Mouse (Mus musculus) neural tube, embryonic 15.5 days (tissue): ENCODE measurements around the gene Sox18. TPM values are rescaled to one million over a fixed set of nuclear protein-coding genes. Genes with fewer than 3 reads are reported as not detected.

Experiments used
- ATAC-seq: fragments of 200-750 bp; cut with Nextera tagmentation; 2 replicates; pipeline ENCODE4 v1.8.0; 2017; ENCODE audit warnings: mild to moderate bottlenecking, moderate TSS enrichment, moderate library complexity; ENCODE audit not compliant: low FRiP score
- H3K27ac ChIP-seq: fragments of 300-500 bp; sonication (generic); replicated peaks from 2 replicates; pipeline ENCODE4 v1.5.1; 2015; ENCODE audit warnings: mild to moderate bottlenecking, inconsistent platforms
- H3K27me3 ChIP-seq: fragments of 300-500 bp; sonication (generic); replicated peaks from 2 replicates; pipeline ENCODE4 v1.6.1; 2015; ENCODE audit warnings: inconsistent platforms
- H3K36me3 ChIP-seq: fragments of 300-500 bp; sonication (generic); 2 replicates; pipeline ENCODE4 v1.6.1; 2015; ENCODE audit warnings: inconsistent platforms
- H3K4me1 ChIP-seq: fragments of 300-500 bp; sonication (generic); 2 replicates; pipeline ENCODE4 v1.6.1; 2015; ENCODE audit warnings: inconsistent platforms
- H3K4me2 ChIP-seq: fragments of 300-500 bp; sonication (generic); 2 replicates; pipeline ENCODE4 v1.6.1; 2015; ENCODE audit warnings: inconsistent platforms, mild to moderate bottlenecking, moderate library complexity
- H3K4me3 ChIP-seq: fragments of 300-500 bp; sonication (generic); replicated peaks from 2 replicates; pipeline ENCODE4 v1.5.1; 2015; ENCODE audit warnings: mild to moderate bottlenecking, inconsistent platforms
- H3K9ac ChIP-seq: fragments of 300-500 bp; sonication (generic); replicated peaks from 2 replicates; pipeline ENCODE4 v1.6.1; 2015; ENCODE audit warnings: mild to moderate bottlenecking, inconsistent platforms
- H3K9me3 ChIP-seq: fragments of 300-500 bp; sonication (generic); replicated peaks from 2 replicates; pipeline ENCODE4 v1.6.1; 2016; ENCODE audit warnings: inconsistent platforms
- WGBS: fragments of 180-500 bp; shearing (Covaris S2); methylation state at CpG from one replicate; pipeline ENCODE4 v1.1.7; 2015; ENCODE audit warnings: mixed read lengths; 5-methylcytosine and 5-hydroxymethylcytosine counted together
- polyA plus RNA-seq: library from polyadenylated mRNA; unstranded; fragments of >200 nt; fragmentation: Nextera tagmentation; extraction: Ambion mirVana; gene quantifications from 2 replicates; pipeline ENCODE4 v1.2.1, GENCODE M21; 2015

The Sox18 gene
- polyA plus RNA-seq, 1 experiment from 2014 or later = 21.0 TPM

GRCm38 (mm10) chr2:181663298-181663630, 8.2 kb downstream of the Sox18 start:
- no peak for ATAC-seq
- H3K9ac ChIP-seq = no peak overlapping the region
- H3K4me1 ChIP-seq = peaks cover 5% of the 10 kb centered on the region; the same call in 1 of the 2 replicates
- no peaks in the 10 kb centered on the region for H3K36me3 ChIP-seq
- H3K27me3 ChIP-seq = peaks cover 7% of the 10 kb centered on the region; the same call in 1 of the 2 replicates
- H3K27ac ChIP-seq = no peak overlapping the region
- no peak overlapping the region for H3K4me3 ChIP-seq
- no peaks in the 10 kb centered on the region for H3K9me3 ChIP-seq
- H3K4me2 ChIP-seq = no peak overlapping the region
- WGBS = 42% methylated on average over 4 of the region's 4 CpGs

GRCm38 (mm10) chr2:181662620-181663297, 8.7 kb downstream of the Sox18 start:
- Histone ChIP-seq H3K4me1 (peaks cover 5% of the 10 kb centered on the region; the same call in 1 of the 2 replicates), H3K4me3 (no peak overlapping the region), H3K36me3 (no peaks in the 10 kb centered on the region), H3K9me3 (no peaks in the 10 kb centered on the region), H3K27me3 (0 out of 2 replicates have a peak, but pooled peaks cover 2% of the 10 kb centered on the region), H3K4me2 (no peak overlapping the region), H3K27ac (no peak overlapping the region), H3K9ac (no peak overlapping the region)
- no peak for ATAC-seq
- WGBS = 87% methylated on average over 3 of the region's 3 CpGs

GRCm38 (mm10) chr2:181659609-181660055, 11.8 kb downstream of the Sox18 start:
- no peaks in the 10 kb centered on the region for H3K9me3 ChIP-seq
- H3K36me3 ChIP-seq = peaks cover 20% of the 10 kb centered on the region
- no peak overlapping the region for H3K9ac ChIP-seq
- peak; percentile 53; the same call in 1 of the 2 replicates for ATAC-seq
- H3K4me3 ChIP-seq = no peak overlapping the region
- H3K4me1 ChIP-seq = peaks cover 7% of the 10 kb centered on the region; the same call in 1 of the 2 replicates
- no peaks in the 10 kb centered on the region for H3K27me3 ChIP-seq
- H3K4me2 ChIP-seq = no peak overlapping the region
- H3K27ac ChIP-seq = no peak overlapping the region
- 11% methylated on average over 9 of the region's 9 CpGs for WGBS

GRCm38 (mm10) chr2:181658930-181659555, 12.4 kb downstream of the Sox18 start:
- peaks cover 23% of the 10 kb centered on the region for H3K36me3 ChIP-seq
- H3K27me3 ChIP-seq = no peaks in the 10 kb centered on the region
- H3K4me2 ChIP-seq = no peak overlapping the region
- ATAC-seq = 0 out of 2 replicates have a peak, but pooled peaks have one; percentile 18
- H3K4me1 ChIP-seq = peaks cover 7% of the 10 kb centered on the region; the same call in 1 of the 2 replicates
- H3K27ac ChIP-seq = no peak overlapping the region
- no peaks in the 10 kb centered on the region for H3K9me3 ChIP-seq
- H3K9ac ChIP-seq = no peak overlapping the region
- WGBS = 36% methylated on average over 17 of the region's 17 CpGs
- no peak overlapping the region for H3K4me3 ChIP-seq

- Histone ChIP-seq H3K4me3 (no peak overlapping the region), H3K4me1 (peaks cover 7% of the 10 kb centered on the region; the same call in 1 of the 2 replicates), H3K9ac (no peak overlapping the region), H3K4me2 (no peak overlapping the region), H3K9me3 (no peaks in the 10 kb centered on the region), H3K27me3 (no peaks in the 10 kb centered on the region), H3K36me3 (peaks cover 28% of the 10 kb centered on the region), H3K27ac (no peak overlapping the region)
- no peak for ATAC-seq
- 83% methylated on average over 7 of the region's 7 CpGs for whole genome bisulfite sequencing
Observed at GRCm38 (mm10) chr2:181658528-181658927, 12.9 kb downstream of the Sox18 start.

GRCm38 (mm10) chr2:181657441-181657840, 14.0 kb downstream of the Sox18 start:
- Histone ChIP-seq H3K9me3 (no peaks in the 10 kb centered on the region), H3K4me3 (no peak overlapping the region), H3K27ac (no peak overlapping the region), H3K27me3 (no peaks in the 10 kb centered on the region), H3K4me2 (no peak overlapping the region), H3K36me3 (peaks cover 39% of the 10 kb centered on the region), H3K4me1 (peaks cover 7% of the 10 kb centered on the region; the same call in 1 of the 2 replicates), H3K9ac (no peak overlapping the region)
- no peak for ATAC-seq
- WGBS = 69% methylated on average over 2 of the region's 2 CpGs

- no peak for ATAC-seq
- Histone ChIP-seq H3K9me3 (no peaks in the 10 kb centered on the region), H3K9ac (no peak within 1 kb of the TSS), H3K4me1 (peaks cover 7% of the 10 kb centered on the region; the same call in 1 of the 2 replicates), H3K4me2 (no peak within 1 kb of the TSS), H3K27ac (no peak within 1 kb of the TSS), H3K36me3 (peaks cover 45% of the 10 kb centered on the region), H3K27me3 (no peaks in the 10 kb centered on the region), H3K4me3 (no peak within 1 kb of the TSS)
- WGBS = 53% methylated on average over 3 of the region's 3 CpGs
Observed at GRCm38 (mm10) chr2:181656734-181657133, 14.7 kb downstream of the Sox18 start, which contains the start of gene Gm29797. Gm29797 (plus strand) TSS chr2:181657034.

GRCm38 (mm10) chr2:181653523-181653922, 17.9 kb downstream of the Sox18 start:
- Histone ChIP-seq H3K9me3 (no peaks in the 10 kb centered on the region), H3K4me3 (no peak overlapping the region), H3K36me3 (peaks cover 71% of the 10 kb centered on the region), H3K27ac (no peak overlapping the region), H3K27me3 (no peaks in the 10 kb centered on the region), H3K4me2 (no peak overlapping the region), H3K9ac (no peak overlapping the region), H3K4me1 (0 out of 2 replicates have a peak, but pooled peaks cover 2% of the 10 kb centered on the region)
- 93% methylated on average over 1 of the region's 1 CpGs for WGBS
- peak; percentile 57 for ATAC-seq

- ATAC-seq = no peak
- Histone ChIP-seq H3K27ac (no peak overlapping the region), H3K36me3 (peaks cover 76% of the 10 kb centered on the region), H3K4me1 (0 out of 2 replicates have a peak, but pooled peaks cover 2% of the 10 kb centered on the region), H3K4me2 (no peak overlapping the region), H3K4me3 (no peak overlapping the region), H3K9ac (no peak overlapping the region), H3K9me3 (no peaks in the 10 kb centered on the region), H3K27me3 (no peaks in the 10 kb centered on the region)
Observed at GRCm38 (mm10) chr2:181653065-181653464, 18.4 kb downstream of the Sox18 start.

- 87% methylated on average over 10 of the region's 10 CpGs for WGBS
- H3K9ac ChIP-seq = no peak overlapping the region
- H3K4me3 ChIP-seq = no peak overlapping the region
- no peak for ATAC-seq
- no peaks in the 10 kb centered on the region for H3K9me3 ChIP-seq
- H3K36me3 ChIP-seq = peaks cover 81% of the 10 kb centered on the region
- H3K27ac ChIP-seq = no peak overlapping the region
- no peak overlapping the region for H3K4me2 ChIP-seq
- no peaks in the 10 kb centered on the region for H3K4me1 ChIP-seq
- no peaks in the 10 kb centered on the region for H3K27me3 ChIP-seq
Observed at GRCm38 (mm10) chr2:181648926-181649325, 22.5 kb downstream of the Sox18 start.

GRCm38 (mm10) chr2:181646626-181647472, 24.6 kb downstream of the Sox18 start:
- no peak for ATAC-seq
- H3K27ac ChIP-seq = no peak overlapping the region
- no peaks in the 10 kb centered on the region for H3K27me3 ChIP-seq
- no peaks in the 10 kb centered on the region for H3K9me3 ChIP-seq
- no peaks in the 10 kb centered on the region for H3K4me1 ChIP-seq
- 83% methylated on average over 6 of the region's 6 CpGs for WGBS
- H3K4me2 ChIP-seq = no peak overlapping the region
- H3K4me3 ChIP-seq = no peak overlapping the region
- H3K9ac ChIP-seq = no peak overlapping the region
- H3K36me3 ChIP-seq = peaks cover 78% of the 10 kb centered on the region
